Mouse (Mus musculus) limb, embryonic 14.5 days (tissue): ENCODE results near the gene Lhfp. TPM values are rescaled to one million over a fixed set of nuclear protein-coding genes. Genes with fewer than 3 reads are reported as not detected.

Experiments
- ATAC-seq: fragments of 200-750 bp; cut with Nextera tagmentation; 2 replicates; pipeline ENCODE4 v1.8.0; 2017; ENCODE audit warnings: low read depth, moderate number of reproducible peaks, moderate TSS enrichment; ENCODE audit not compliant: low FRiP score
- DNase-seq: peaks from one replicate; pipeline ENCODE4 v3.0.0-alpha.2; 2015; ENCODE audit warnings: low spot score
- H3K27ac ChIP-seq: fragments of 300-500 bp; sonication (generic); replicated peaks from 2 replicates; pipeline ENCODE4 v1.5.1; 2014; ENCODE audit warnings: low read depth, mild to moderate bottlenecking, low read length, moderate library complexity, mixed read lengths
- H3K27me3 ChIP-seq: fragments of 300-500 bp; sonication (generic); 2 replicates; pipeline ENCODE4 v1.6.1; 2014; ENCODE audit warnings: low read length, mixed read lengths; ENCODE audit not compliant: control insufficient read depth, insufficient read depth
- H3K36me3 ChIP-seq: fragments of 300-500 bp; sonication (generic); 2 replicates; pipeline ENCODE4 v1.6.1; 2014; ENCODE audit warnings: mild to moderate bottlenecking, low read length, moderate library complexity, mixed read lengths; ENCODE audit not compliant: control insufficient read depth, insufficient read depth
- H3K4me1 ChIP-seq: fragments of 300-500 bp; sonication (generic); 2 replicates; pipeline ENCODE4 v1.6.1; 2014; ENCODE audit warnings: antibody characterized with exemption, low read length, mixed read lengths; ENCODE audit not compliant: control insufficient read depth, insufficient read depth
- H3K4me2 ChIP-seq: fragments of 300-500 bp; sonication (generic); replicated peaks from 2 replicates; pipeline ENCODE4 v1.6.1; 2014; ENCODE audit warnings: low read depth, mild to moderate bottlenecking, low read length, moderate library complexity; ENCODE audit not compliant: severe bottlenecking
- H3K4me3 ChIP-seq: fragments of 300-500 bp; sonication (generic); replicated peaks from 2 replicates; pipeline ENCODE4 v1.5.1; 2014; ENCODE audit warnings: low read length
- H3K9ac ChIP-seq: fragments of 300-500 bp; sonication (generic); 2 replicates; pipeline ENCODE4 v1.6.1; 2014; ENCODE audit warnings: mild to moderate bottlenecking, low read depth, low read length, moderate library complexity; ENCODE audit not compliant: severe bottlenecking
- H3K9me3 ChIP-seq: fragments of 300-500 bp; sonication (generic); 2 replicates; pipeline ENCODE4 v1.6.1; 2016; ENCODE audit warnings: low read length; ENCODE audit not compliant: control insufficient read depth
- POLR2A ChIP-seq: fragments of 200-500 bp; IDR thresholded peaks from 2 replicates; pipeline ENCODE4 v1.8.0; 2012; ENCODE audit warnings: inconsistent platforms, mild to moderate bottlenecking, moderate library complexity, borderline replicate concordance; ENCODE audit not compliant: insufficient read depth, insufficient read length; ENCODE audit errors: extremely low read depth
- WGBS: fragments of 180-500 bp; shearing (Covaris S2); extraction: QIAGEN DNeasy Blood & Tissue Kit; methylation state at CpG from one replicate; pipeline ENCODE4 v1.1.7; 2014; 5-methylcytosine and 5-hydroxymethylcytosine counted together
- polyA plus RNA-seq, 2 experiments: library from polyadenylated mRNA; depleted of rRNA in 1 of 2; stranded (reverse) in 1 of 2; unstranded in 1 of 2; fragments of >200 nt; fragmentation: Nextera tagmentation in 1 of 2; extraction: Ambion mirVana in 1 of 2; gene quantifications; 2 replicates each; pipeline versions ENCODE4 v1.2.1 to v1.2.3; 2012 to 2014

The Lhfp gene
- polyA plus RNA-seq, 2 experiments, result 83.3 to 94.0 TPM

DNA sequence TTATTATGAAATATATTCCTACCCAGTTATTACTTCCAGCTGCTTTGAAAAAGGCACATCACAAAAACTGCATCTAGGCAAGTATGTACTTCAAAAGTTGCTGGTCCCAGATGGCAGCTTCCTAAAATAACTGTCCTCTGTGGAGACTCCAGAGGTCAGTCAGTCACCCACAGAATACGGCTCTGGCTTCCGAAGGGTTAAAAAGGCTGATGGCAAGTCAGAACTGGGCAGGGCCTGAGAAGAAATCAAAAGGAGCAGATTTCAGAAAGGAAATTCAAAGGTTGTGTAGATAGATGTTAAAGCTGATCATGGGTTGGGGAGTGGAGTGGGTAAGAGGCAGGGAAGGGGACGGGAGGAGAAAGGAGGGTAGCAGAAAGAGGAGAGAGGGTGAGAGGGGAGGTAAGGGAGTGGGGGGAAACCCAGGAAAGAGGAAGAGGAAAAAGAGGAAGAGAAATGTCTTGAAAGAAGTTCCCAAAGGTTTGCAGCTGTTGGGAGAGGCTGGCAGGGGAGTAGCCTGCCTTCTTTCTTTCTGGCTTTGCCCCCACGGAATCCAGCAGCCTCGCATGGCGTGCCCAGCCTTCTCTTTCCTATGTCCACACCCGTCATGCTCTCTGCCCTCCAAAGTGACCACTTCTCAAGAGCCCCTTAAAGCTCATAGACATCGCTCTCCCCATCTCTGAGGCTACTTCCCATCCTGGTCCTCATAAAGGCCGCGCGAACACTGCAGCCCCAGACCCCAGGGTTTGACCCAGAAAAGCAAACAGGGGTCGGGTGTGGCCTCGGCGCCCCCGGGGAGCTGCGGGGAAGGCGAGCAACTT, 526 bp upstream of the Lhfp start:
- H3K4me1 ChIP-seq, result peaks cover 28% of the 10 kb centered on the region
- peak overlapping the region; percentile 63 for H3K4me3 ChIP-seq
- TF ChIP-seq POLR2A, result no peak
- ATAC-seq, result no peak
- peak overlapping the region; percentile 61; the same call in 1 of the 2 replicates for H3K27ac ChIP-seq
- no peak for DNase-seq
- no peaks in the 10 kb centered on the region for H3K9me3 ChIP-seq
- WGBS, result 5% methylated on average over 16 of the region's 17 CpGs
- no peaks in the 10 kb centered on the region for H3K36me3 ChIP-seq
- peak overlapping the region; percentile 75 for H3K4me2 ChIP-seq
- peak overlapping the region; percentile 69 for H3K9ac ChIP-seq
- H3K27me3 ChIP-seq, result no peaks in the 10 kb centered on the region

DNA sequence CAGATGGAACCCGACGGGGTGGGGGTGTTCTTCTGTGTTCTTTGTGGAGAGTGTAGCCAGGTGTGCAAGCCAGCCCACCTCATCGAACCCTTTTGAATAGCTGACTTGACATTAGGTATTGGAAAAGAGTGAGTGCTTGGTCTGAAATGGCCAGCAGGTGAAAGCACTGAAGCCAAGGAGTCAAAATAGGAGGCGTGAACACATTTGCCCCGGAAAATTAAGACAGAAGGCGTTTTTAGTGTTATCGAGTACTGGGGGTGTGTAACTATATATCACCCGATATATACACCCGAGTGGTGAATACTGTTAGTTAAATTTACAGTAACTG, 876 bp downstream of the Lhfp start:
- DNase-seq, result no peak
- Histone ChIP-seq H3K36me3 (no peaks in the 10 kb centered on the region), H3K4me1 (peaks cover 30% of the 10 kb centered on the region), H3K27ac (no peak overlapping the region), H3K4me2 (peak overlapping the region; percentile 75), H3K9me3 (no peaks in the 10 kb centered on the region), H3K4me3 (peak overlapping the region; percentile 63), H3K27me3 (no peaks in the 10 kb centered on the region), H3K9ac (peak overlapping the region; percentile 69)
- no peak for TF ChIP-seq POLR2A
- whole genome bisulfite sequencing, result 13% methylated on average over 9 of the region's 9 CpGs
- no peak for ATAC-seq

DNA sequence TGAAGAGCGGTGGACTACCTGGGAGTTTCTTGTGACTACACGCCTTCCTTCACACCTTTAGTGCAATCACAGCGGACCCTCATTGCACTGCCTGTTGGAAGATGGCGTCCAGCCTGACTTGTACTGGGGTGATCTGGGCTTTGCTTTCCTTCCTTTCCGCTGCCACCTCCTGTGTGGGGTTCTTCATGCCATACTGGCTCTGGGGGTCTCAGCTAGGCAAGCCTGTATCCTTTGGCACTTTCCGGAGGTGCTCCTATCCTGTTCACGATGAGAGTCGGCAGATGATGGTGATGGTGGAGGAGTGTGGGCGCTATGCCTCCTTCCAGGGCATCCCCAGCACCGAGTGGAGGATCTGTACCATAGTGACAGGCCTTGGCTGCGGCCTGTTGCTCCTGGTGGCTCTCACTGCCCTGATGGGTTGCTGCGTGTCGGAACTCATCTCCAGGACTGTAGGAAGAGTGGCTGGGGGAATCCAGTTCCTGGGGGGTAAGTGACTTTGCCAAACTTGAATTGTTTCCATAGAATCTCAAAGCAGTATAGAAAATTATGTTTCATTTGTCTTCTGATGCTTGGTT, 2.0 kb downstream of the Lhfp start:
- no peak for TF ChIP-seq POLR2A
- Histone ChIP-seq H3K4me1 (peaks cover 30% of the 10 kb centered on the region), H3K27ac (no peak overlapping the region), H3K9me3 (no peaks in the 10 kb centered on the region), H3K9ac (no peak overlapping the region), H3K36me3 (no peaks in the 10 kb centered on the region), H3K4me2 (peak overlapping the region; percentile 75), H3K27me3 (no peaks in the 10 kb centered on the region), H3K4me3 (peak overlapping the region; percentile 63)
- ATAC-seq, result no peak
- DNase-seq, result no peak
- 91% methylated on average over 13 of the region's 13 CpGs for WGBS

DNA sequence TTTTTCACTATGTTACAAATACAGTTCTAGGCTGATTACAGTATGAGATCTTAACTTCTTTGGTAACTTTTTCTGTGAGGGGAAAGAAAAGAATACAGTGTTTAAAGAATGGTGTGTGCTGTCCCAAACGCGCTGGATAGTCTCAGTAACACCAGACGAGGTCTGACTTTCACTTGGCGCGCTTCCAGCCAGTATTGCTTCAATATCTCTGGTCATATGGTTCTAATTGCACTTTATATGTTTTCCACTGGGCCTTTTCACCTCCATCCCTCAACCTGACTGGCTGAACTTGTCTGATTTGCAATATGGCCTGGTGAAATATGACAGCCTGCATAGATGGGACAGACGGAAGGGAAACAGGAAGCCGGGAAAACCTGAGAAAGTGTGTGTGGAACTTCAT, 2.9 kb downstream of the Lhfp start:
- DNase-seq (peak; percentile 80), ATAC-seq (peak; percentile 75)
- Histone ChIP-seq H3K4me2 (peak overlapping the region; percentile 75), H3K9ac (peak overlapping the region; percentile 46; the same call in 1 of the 2 replicates), H3K9me3 (no peaks in the 10 kb centered on the region), H3K4me1 (peaks cover 30% of the 10 kb centered on the region), H3K27ac (peak overlapping the region; percentile 83), H3K4me3 (peak overlapping the region; percentile 63), H3K27me3 (no peaks in the 10 kb centered on the region), H3K36me3 (no peaks in the 10 kb centered on the region)
- 14% methylated on average over 7 of the region's 7 CpGs for WGBS
- TF ChIP-seq POLR2A, result no peak

DNA sequence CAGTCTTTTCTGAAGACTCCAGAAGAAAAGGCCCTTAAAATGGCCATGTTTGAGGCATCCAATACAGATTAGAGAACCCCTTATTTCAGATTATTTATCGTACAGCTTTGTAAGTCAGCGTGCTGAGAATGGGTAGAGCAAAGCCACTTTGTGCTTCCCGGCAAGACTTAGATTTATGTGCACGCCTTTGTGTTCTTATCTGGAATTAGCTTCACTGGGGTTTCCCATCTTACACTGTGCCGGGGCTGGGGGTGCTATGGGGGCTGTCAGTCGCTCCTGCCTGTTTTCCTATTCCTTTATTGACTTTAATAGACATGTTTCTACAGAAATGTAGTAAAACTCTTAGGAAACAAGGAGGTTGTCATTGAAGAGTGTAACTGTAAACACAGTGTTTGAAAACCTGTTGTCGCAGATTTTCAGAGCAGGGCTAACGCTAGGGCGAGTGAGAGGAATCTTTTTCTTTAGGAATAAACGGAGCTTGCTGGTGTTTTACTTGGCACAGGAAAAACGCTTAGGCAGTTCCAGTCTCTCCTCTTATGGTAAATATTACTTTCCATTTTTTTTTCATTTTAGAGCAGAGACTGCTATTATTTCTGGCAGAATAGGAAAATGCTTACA, 3.5 kb downstream of the Lhfp start:
- WGBS, result 20% methylated on average over 11 of the region's 11 CpGs
- DNase-seq (no peak), ATAC-seq (no peak)
- TF ChIP-seq POLR2A, result no peak
- Histone ChIP-seq H3K27me3 (no peaks in the 10 kb centered on the region), H3K27ac (peak overlapping the region; percentile 83), H3K4me2 (peak overlapping the region; percentile 75), H3K4me1 (peaks cover 30% of the 10 kb centered on the region), H3K9ac (peak overlapping the region; percentile 46), H3K4me3 (peak overlapping the region; percentile 63), H3K36me3 (no peaks in the 10 kb centered on the region), H3K9me3 (no peaks in the 10 kb centered on the region)
